Mouse (Mus musculus): ENCODE data around the gene Klf12. TPM values are rescaled to one million over a fixed set of nuclear protein-coding genes. Genes with fewer than 3 reads are reported as not detected.
"Not testable (repeated sequence)": the region's sequence is repeated elsewhere in the genome, so short reads cannot be mapped to it uniquely, and the experiment has no call there.

Klf12 gene
- polyA plus RNA-seq, 1 experiment from 2014 or later, result 44.4 TPM

GRCm38 (mm10) chr14:99894708-99895383 lies 389.6 kb downstream of the Klf12 start:
- Histone ChIP-seq H3K4me3 (no peak overlapping the region), H3K27me3 (no peaks in the 10 kb centered on the region), H3K4me2 (no peak overlapping the region), H3K9me3 (no peaks in the 10 kb centered on the region), H3K4me1 (replicated peaks) (no peaks in the 10 kb centered on the region), H3K27ac (replicated peaks) (no peak overlapping the region), H3K9ac (no peak overlapping the region), H3K36me3 (peaks cover 8% of the 10 kb centered on the region; the same call in 1 of the 2 replicates)
- ATAC-seq (ENCODE audit: low read depth), result peak; percentile 88
- 18% methylated on average over 7 of the region's 7 CpGs for WGBS

- no peaks in the 10 kb centered on the region for H3K9me3 ChIP-seq
- H3K4me3 ChIP-seq, result no peak overlapping the region
- 70% methylated on average over 14 of the region's 14 CpGs for WGBS
- no peaks in the 10 kb centered on the region for H3K4me1 ChIP-seq (replicated peaks)
- ATAC-seq (ENCODE audit: low read depth), result no peak
- H3K9ac ChIP-seq, result no peak overlapping the region
- H3K36me3 ChIP-seq, result peaks cover 7% of the 10 kb centered on the region; the same call in 1 of the 2 replicates
- H3K27me3 ChIP-seq, result no peaks in the 10 kb centered on the region
- H3K4me2 ChIP-seq, result no peak overlapping the region
- H3K27ac ChIP-seq (replicated peaks), result no peak overlapping the region
These were observed 390.4 kb downstream of the Klf12 start for GRCm38 (mm10) chr14:99894062-99894461.

- WGBS, result 85% methylated on average over 2 of the region's 2 CpGs
- no peaks in the 10 kb centered on the region for H3K27me3 ChIP-seq
These were observed 398.0 kb downstream of the Klf12 start for GRCm38 (mm10) chr14:99886503-99886902.

GRCm38 (mm10) chr14:99885562-99885961 lies 398.9 kb downstream of the Klf12 start:
- no peaks in the 10 kb centered on the region for H3K27me3 ChIP-seq
- no peak overlapping the region for H3K27ac ChIP-seq (replicated peaks)
- no peak overlapping the region for H3K9ac ChIP-seq
- ATAC-seq (ENCODE audit: low read depth), result no peak
- H3K4me1 ChIP-seq (replicated peaks), result no peaks in the 10 kb centered on the region
- H3K9me3 ChIP-seq, result no peaks in the 10 kb centered on the region
- H3K4me2 ChIP-seq, result no peak overlapping the region
- no peaks in the 10 kb centered on the region for H3K36me3 ChIP-seq
- 41% methylated on average over 2 of the region's 2 CpGs for WGBS
- H3K4me3 ChIP-seq, result no peak overlapping the region

More at GRCm38 (mm10) chr14:99886503-99886902, 398.0 kb downstream of the Klf12 start:
- no peak overlapping the region for H3K27ac ChIP-seq (replicated peaks)
- no peak for ATAC-seq (ENCODE audit: low read depth)
- H3K9me3 ChIP-seq, result no peaks in the 10 kb centered on the region
- H3K9ac ChIP-seq, result no peak overlapping the region
- H3K4me1 ChIP-seq (replicated peaks), result no peaks in the 10 kb centered on the region
- H3K4me2 ChIP-seq, result no peak overlapping the region
- no peak overlapping the region for H3K4me3 ChIP-seq
- H3K36me3 ChIP-seq, result no peaks in the 10 kb centered on the region

GRCm38 (mm10) chr14:99885128-99885527 lies 399.4 kb downstream of the Klf12 start:
- Histone ChIP-seq H3K4me1 (replicated peaks) (no peaks in the 10 kb centered on the region), H3K27ac (replicated peaks) (no peak overlapping the region), H3K9ac (no peak overlapping the region), H3K4me3 (no peak overlapping the region), H3K36me3 (no peaks in the 10 kb centered on the region), H3K4me2 (no peak overlapping the region), H3K27me3 (no peaks in the 10 kb centered on the region), H3K9me3 (no peaks in the 10 kb centered on the region)
- no peak for ATAC-seq (ENCODE audit: low read depth)
- 66% methylated on average over 4 of the region's 4 CpGs for WGBS

GRCm38 (mm10) chr14:99876791-99877578 lies 407.5 kb downstream of the Klf12 start:
- Histone ChIP-seq H3K4me1 (replicated peaks) (no peaks in the 10 kb centered on the region), H3K27me3 (no peaks in the 10 kb centered on the region), H3K9ac (no peak overlapping the region), H3K4me3 (no peak overlapping the region), H3K9me3 (peaks cover 4% of the 10 kb centered on the region; the same call in 1 of the 2 replicates), H3K4me2 (no peak overlapping the region), H3K27ac (replicated peaks) (no peak overlapping the region), H3K36me3 (peaks cover 34% of the 10 kb centered on the region)
- 90% methylated on average over 5 of the region's 5 CpGs for WGBS
- ATAC-seq (ENCODE audit: low read depth), result no peak

GRCm38 (mm10) chr14:99873725-99874124 lies 410.8 kb downstream of the Klf12 start:
- no peak overlapping the region for H3K27ac ChIP-seq (replicated peaks)
- no peak overlapping the region for H3K9ac ChIP-seq
- H3K9me3 ChIP-seq, result peaks cover 4% of the 10 kb centered on the region; the same call in 1 of the 2 replicates
- no peaks in the 10 kb centered on the region for H3K27me3 ChIP-seq
- no peak overlapping the region for H3K4me2 ChIP-seq
- H3K36me3 ChIP-seq, result peaks cover 33% of the 10 kb centered on the region
- no peak overlapping the region for H3K4me3 ChIP-seq
- H3K4me1 ChIP-seq (replicated peaks), result no peaks in the 10 kb centered on the region
- no peak for ATAC-seq (ENCODE audit: low read depth)
- WGBS, result 94% methylated on average over 5 of the region's 5 CpGs

- no peak overlapping the region for H3K4me3 ChIP-seq
- H3K27ac ChIP-seq (replicated peaks), result no peak overlapping the region
- no peaks in the 10 kb centered on the region for H3K36me3 ChIP-seq
- H3K4me2 ChIP-seq, result no peak overlapping the region
- no peaks in the 10 kb centered on the region for H3K4me1 ChIP-seq (replicated peaks)
- no peaks in the 10 kb centered on the region for H3K27me3 ChIP-seq
- WGBS, result 81% methylated on average over 14 of the region's 14 CpGs
- no peak overlapping the region for H3K9ac ChIP-seq
- no peak for ATAC-seq (ENCODE audit: low read depth)
- no peaks in the 10 kb centered on the region for H3K9me3 ChIP-seq
These were observed 428.1 kb downstream of the Klf12 start for GRCm38 (mm10) chr14:99856158-99857011.

- ATAC-seq (ENCODE audit: low read depth); H3K9ac ChIP-seq; H3K9me3 ChIP-seq; H3K4me3 ChIP-seq; H3K4me2 ChIP-seq; H3K27ac ChIP-seq (replicated peaks); H3K4me1 ChIP-seq (replicated peaks); H3K36me3 ChIP-seq; H3K27me3 ChIP-seq: not testable (repeated sequence)
These were observed 430.0 kb downstream of the Klf12 start for GRCm38 (mm10) chr14:99854467-99854807.

GRCm38 (mm10) chr14:99853769-99854466 lies 430.6 kb downstream of the Klf12 start:
- not testable (repeated sequence) for H3K27ac ChIP-seq (replicated peaks); ATAC-seq (ENCODE audit: low read depth); H3K4me3 ChIP-seq; H3K9me3 ChIP-seq; H3K27me3 ChIP-seq; H3K4me1 ChIP-seq (replicated peaks); H3K36me3 ChIP-seq; H3K9ac ChIP-seq; H3K4me2 ChIP-seq
- WGBS, result 88% methylated on average over 4 of the region's 4 CpGs

- H3K4me1 ChIP-seq (replicated peaks), result no peaks in the 10 kb centered on the region
- no peaks in the 10 kb centered on the region for H3K9me3 ChIP-seq
- no peaks in the 10 kb centered on the region for H3K27me3 ChIP-seq
- H3K36me3 ChIP-seq, result no peaks in the 10 kb centered on the region
- WGBS, result 87% methylated on average over 10 of the region's 10 CpGs
- ATAC-seq (ENCODE audit: low read depth), result no peak
- no peak overlapping the region for H3K27ac ChIP-seq (replicated peaks)
- no peak overlapping the region for H3K4me3 ChIP-seq
- no peak overlapping the region for H3K9ac ChIP-seq
- no peak overlapping the region for H3K4me2 ChIP-seq
These were observed 434.1 kb downstream of the Klf12 start for GRCm38 (mm10) chr14:99850350-99850749.
